Mouse (Mus musculus) erythroid progenitor cell, adult 5-6 weeks (primary cell): Measurements from ENCODE around the gene Nip7. TPM values are rescaled to one million over a fixed set of nuclear protein-coding genes. Genes with fewer than 3 reads are reported as not detected.
"Not testable (repeated sequence)": the region's sequence is repeated elsewhere in the genome, so short reads cannot be mapped to it uniquely, and the experiment has no call there.

Experiments used
- ATAC-seq: replicated peaks from 2 replicates; pipeline ENCODE4 v1.8.0; 2016; ENCODE audit warnings: moderate number of reproducible peaks, mild to moderate bottlenecking, moderate TSS enrichment, inconsistent platforms; ENCODE audit not compliant: poor library complexity, low FRiP score, severe bottlenecking
- total RNA-seq, 2 experiments: library from RNA; stranded (forward) in 1 of 2; stranded (reverse) in 1 of 2; fragments of 150-400 nt in 1 of 2; fragments of 186-747, 209-891 nt in 1 of 2; gene quantifications; 2 replicates each; pipeline versions ENCODE4 v1.2.3 to v1.2.4; 2015 to 2017; ENCODE audit warnings: low replicate concordance in 2 of 2

Gene Nip7
- total RNA-seq (2015; ENCODE audit: low replicate concordance) (12.2 and 16.2 TPM in 2 replicates), total RNA-seq (2017; ENCODE audit: low replicate concordance) (5.4 and 7.9 TPM in 2 replicates)

GRCm38 (mm10) chr8:107056076-107056972, at the start of gene Nip7, which contains the start of gene Cog8:
TSS of gene Nip7 (plus strand) at chr8:107056877.
TSS of gene Cog8 (minus strand) at chr8:107056689.
- ATAC-seq = peak; percentile 97

DNA sequence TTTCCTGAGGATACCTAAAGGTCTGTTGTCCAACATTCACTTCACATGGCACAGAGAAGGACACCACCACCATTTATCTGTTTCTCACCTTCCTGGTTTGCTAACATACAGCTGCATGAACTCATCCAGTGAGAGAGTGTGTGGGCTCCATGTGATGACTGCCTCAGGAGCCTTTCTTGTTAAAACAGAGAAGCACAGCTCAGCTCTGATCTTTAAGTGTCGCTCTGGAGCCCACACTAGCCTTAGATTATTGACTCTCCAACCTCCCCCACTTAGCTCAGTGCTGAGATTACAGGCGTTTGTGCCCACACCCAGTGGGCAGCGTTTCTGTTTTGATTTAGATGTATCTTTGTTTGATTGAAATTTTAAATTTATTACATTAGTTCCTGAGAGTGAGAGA, 48.9 kb upstream of the Nip7 start:
- no peak for ATAC-seq

- ATAC-seq = no peak
These were observed 44.0 kb upstream of the Nip7 start for GRCm38 (mm10) chr8:107012666-107013065.

GRCm38 (mm10) chr8:107014915-107015314, 41.8 kb upstream of the Nip7 start:
- ATAC-seq = no peak

GRCm38 (mm10) chr8:107023479-107023878, 33.2 kb upstream of the Nip7 start:
- ATAC-seq = no peak

GRCm38 (mm10) chr8:107029310-107029709, 27.4 kb upstream of the Nip7 start:
- ATAC-seq = no peak

DNA sequence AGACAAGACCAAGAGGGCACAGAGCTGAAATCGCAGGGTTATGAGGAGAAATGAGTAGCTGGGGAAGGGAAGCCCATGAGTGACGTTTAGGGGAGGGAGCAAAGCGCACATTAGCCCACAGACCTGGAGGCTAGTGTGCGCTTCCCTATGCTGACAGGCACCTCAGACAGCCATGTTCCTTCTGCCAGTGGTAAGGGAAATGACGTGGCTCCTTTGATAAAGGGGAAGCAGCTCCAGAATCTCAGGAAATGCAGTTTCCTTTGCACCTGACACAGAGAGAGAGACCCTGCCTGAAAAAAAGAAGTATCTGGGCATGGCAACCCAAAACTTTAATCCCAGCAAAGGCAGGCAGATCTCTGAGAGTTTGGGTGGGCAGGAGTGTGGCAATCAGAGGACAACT, 26.6 kb upstream of the Nip7 start:
- no peak for ATAC-seq

GRCm38 (mm10) chr8:107030650-107031576, 25.8 kb upstream of the Nip7 start, which contains the start of gene Vps4a:
TSS of gene Vps4a (plus strand) at chr8:107031222.
- peak; percentile 88 for ATAC-seq

DNA sequence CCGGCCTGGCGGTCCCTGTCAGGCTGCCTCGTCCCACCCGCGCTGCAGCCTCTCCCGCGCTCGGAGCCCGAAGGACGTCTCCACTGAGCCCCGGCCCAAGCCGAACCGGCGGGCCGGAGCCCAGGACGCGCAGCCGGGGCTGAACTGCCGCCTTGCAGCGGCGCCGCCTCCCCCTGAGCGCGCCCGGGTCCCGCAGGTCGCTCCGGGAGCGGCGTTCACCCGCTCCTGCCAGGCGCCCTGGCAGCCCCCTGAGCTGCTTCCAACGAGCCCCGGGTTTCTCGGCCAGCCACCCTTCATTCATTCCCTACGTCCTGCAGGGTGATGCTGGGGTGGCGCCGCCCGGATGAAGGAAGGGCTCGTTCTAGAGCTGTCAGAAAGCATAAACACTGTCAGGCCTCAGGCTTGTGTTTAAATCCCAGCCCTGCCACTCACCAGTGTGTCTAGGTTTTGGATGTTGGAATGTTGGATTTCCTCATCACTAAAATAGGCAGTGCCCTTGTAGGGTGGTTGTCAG, 25.0 kb upstream of the Nip7 start:
- peak; percentile 70 for ATAC-seq

DNA sequence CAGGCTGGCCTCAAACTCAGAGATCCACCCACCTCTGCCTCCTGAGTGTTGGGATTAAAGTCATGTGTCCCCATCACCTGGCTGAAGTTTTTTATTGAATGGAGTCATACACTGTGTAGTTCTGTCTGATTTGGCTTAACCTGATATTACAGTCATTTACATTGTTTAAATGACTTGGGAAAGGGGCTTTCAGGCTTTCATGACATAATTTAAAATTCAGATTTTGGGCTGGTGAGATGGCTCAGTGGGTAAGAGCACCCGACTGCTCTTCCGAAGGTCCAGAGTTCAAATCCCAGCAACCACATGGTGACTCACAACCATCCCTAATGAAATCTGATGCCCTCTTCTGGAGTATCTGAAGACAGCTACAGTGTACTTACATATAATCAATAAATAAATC, 23.1 kb upstream of the Nip7 start:
- ATAC-seq = not testable (repeated sequence)

GRCm38 (mm10) chr8:107035641-107036040, 21.0 kb upstream of the Nip7 start:
- no peak for ATAC-seq

GRCm38 (mm10) chr8:107036626-107037025, 20.1 kb upstream of the Nip7 start:
- no peak for ATAC-seq

GRCm38 (mm10) chr8:107040632-107041031, 16.0 kb upstream of the Nip7 start:
- no peak for ATAC-seq

DNA sequence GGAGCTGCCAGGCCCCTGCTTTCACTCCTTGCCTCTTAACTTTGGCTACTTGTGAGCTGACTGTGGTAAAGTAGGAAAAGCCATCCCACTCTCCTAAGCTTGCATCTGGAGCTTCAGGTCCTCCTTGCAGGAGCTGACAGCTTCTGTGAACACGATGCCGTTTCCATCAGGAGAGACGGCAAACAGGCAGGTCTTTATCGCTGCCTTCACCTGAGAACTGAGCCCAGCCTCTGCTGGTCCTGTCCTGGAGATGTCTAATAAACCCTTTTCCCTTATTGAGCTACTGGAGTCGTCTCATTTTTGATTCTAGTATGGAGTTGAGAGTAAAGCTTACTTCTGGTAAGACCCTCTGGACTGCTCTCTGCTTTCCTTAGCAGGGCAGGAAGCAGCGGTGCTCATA, 11.2 kb upstream of the Nip7 start:
- ATAC-seq = no peak

DNA sequence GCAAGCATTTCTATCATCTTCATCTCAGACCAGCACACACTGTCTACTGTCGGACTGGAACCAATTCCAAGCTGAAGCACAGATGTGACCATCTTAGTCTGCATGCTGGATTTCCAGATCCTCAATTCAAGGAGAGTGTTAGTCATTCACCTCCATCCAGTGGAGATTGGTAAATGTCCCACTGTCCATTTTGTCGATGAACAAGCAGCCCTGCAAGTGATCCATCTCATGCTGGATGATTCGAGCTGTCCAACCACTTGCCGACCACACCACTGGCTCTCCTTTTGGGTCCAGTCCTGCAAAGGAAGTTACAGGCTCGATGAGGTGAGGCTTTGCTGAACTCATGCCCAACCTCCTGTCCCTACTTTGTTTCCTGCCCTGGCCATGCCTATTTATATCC, 9.7 kb upstream of the Nip7 start:
- no peak for ATAC-seq

GRCm38 (mm10) chr8:107048061-107048941, 8.4 kb upstream of the Nip7 start, which contains the start of gene Pdf:
TSS of gene Pdf (minus strand) at chr8:107048614.
- ATAC-seq = peak; percentile 40; the same call in 1 of the 2 replicates

- ATAC-seq = no peak
These were observed 7.2 kb upstream of the Nip7 start for GRCm38 (mm10) chr8:107049480-107049879.

DNA sequence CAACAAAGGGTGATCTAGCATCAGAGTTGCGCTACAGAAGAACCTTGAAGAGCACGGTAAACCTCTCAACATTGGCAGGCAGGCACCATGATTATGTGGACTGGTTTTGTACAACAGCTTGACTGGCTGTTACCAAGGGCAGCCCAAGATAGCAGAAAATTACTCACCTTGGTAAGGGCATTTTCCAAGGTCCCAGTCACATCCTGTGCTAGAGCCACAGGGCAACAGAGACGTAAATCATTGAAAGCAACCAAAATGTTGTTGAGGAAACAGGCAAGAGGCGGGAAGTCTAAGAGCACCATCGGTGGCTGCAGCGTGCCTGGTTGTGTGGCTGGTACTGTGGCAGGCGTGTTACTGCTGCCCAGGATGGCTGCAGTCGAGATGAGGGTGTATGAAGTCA, 4.6 kb upstream of the Nip7 start:
- no peak for ATAC-seq

- ATAC-seq = peak; percentile 48
These were observed 294 bp downstream of the Nip7 start for GRCm38 (mm10) chr8:107056973-107057369.
